Mouse (Mus musculus) liver, postnatal 0 days (tissue): ENCODE results near the gene Dpp7. TPM values are rescaled to one million over a fixed set of nuclear protein-coding genes. Genes with fewer than 3 reads are reported as not detected.

Experiments used
- ATAC-seq: fragments of 200-750 bp; cut with Nextera tagmentation; 2 replicates; pipeline ENCODE4 v1.8.0; 2017; ENCODE audit warnings: mild to moderate bottlenecking, moderate library complexity
- DNase-seq: peaks from one replicate; pipeline ENCODE4 v3.0.0-alpha.2; 2016
- H3K27ac ChIP-seq: fragments of 300-500 bp; sonication (generic); 2 replicates; pipeline ENCODE4 v1.5.1; 2014; ENCODE audit warnings: antibody characterized with exemption, moderate library complexity, mild to moderate bottlenecking, low read depth
- H3K27me3 ChIP-seq: fragments of 300-500 bp; sonication (generic); 2 replicates; pipeline ENCODE4 v1.6.1; 2014; ENCODE audit warnings: low read length, control low read depth, mixed read lengths; ENCODE audit not compliant: insufficient read depth
- H3K36me3 ChIP-seq: fragments of 300-500 bp; sonication (generic); replicated peaks from 2 replicates; pipeline ENCODE4 v1.6.1; 2014; ENCODE audit warnings: mild to moderate bottlenecking, control low read depth, low read length, moderate library complexity, mixed read lengths; ENCODE audit not compliant: insufficient read depth
- H3K4me1 ChIP-seq: fragments of 300-500 bp; sonication (generic); 2 replicates; pipeline ENCODE4 v1.6.1; 2014; ENCODE audit warnings: antibody characterized with exemption, mild to moderate bottlenecking, control low read depth; ENCODE audit not compliant: insufficient read depth
- H3K4me2 ChIP-seq: fragments of 300-500 bp; sonication (generic); 2 replicates; pipeline ENCODE4 v1.6.1; 2014; ENCODE audit warnings: low read depth, mild to moderate bottlenecking, low read length, moderate library complexity, mixed read lengths
- H3K4me3 ChIP-seq: fragments of 300-500 bp; sonication (generic); 2 replicates; pipeline ENCODE4 v1.5.1; 2014; ENCODE audit warnings: low read depth, low read length
- H3K9ac ChIP-seq: fragments of 300-500 bp; sonication (generic); replicated peaks from 2 replicates; pipeline ENCODE4 v1.6.1; 2014; ENCODE audit warnings: mild to moderate bottlenecking, moderate library complexity
- H3K9me3 ChIP-seq: fragments of 300-500 bp; sonication (generic); 2 replicates; pipeline ENCODE4 v1.6.1; 2016; ENCODE audit warnings: mild to moderate bottlenecking, control low read depth, low read length, mixed read lengths
- CTCF ChIP-seq: sonication (generic); IDR thresholded peaks from 2 replicates; pipeline ENCODE4 v1.5.1; 2016; ENCODE audit warnings: antibody characterized with exemption, low read depth
- EP300 ChIP-seq: IDR thresholded peaks from 2 replicates; pipeline ENCODE4 v1.6.1; 2016; ENCODE audit warnings: antibody characterized with exemption, low read depth, mild to moderate bottlenecking
- WGBS: fragments of 180-500 bp; shearing (Covaris S2); extraction: QIAGEN DNeasy Blood & Tissue Kit; methylation state at CpG from one replicate; pipeline ENCODE4 v1.1.7; 2014; ENCODE audit not compliant: insufficient replicate concordance; 5-methylcytosine and 5-hydroxymethylcytosine counted together
- polyA plus RNA-seq: library from polyadenylated mRNA; unstranded; fragments of >200 nt; fragmentation: Nextera tagmentation; extraction: Ambion mirVana; gene quantifications from 2 replicates; pipeline ENCODE4 v1.2.1, GENCODE M21; 2015

Gene Dpp7
- polyA plus RNA-seq, 1 experiment from 2014 or later, result 15.4 TPM

GRCm38 (mm10) chr2:25391266-25391665, 35.1 kb upstream of the Dpp7 start:
- ATAC-seq, result no peak
- H3K9ac ChIP-seq, result no peak overlapping the region
- 61% methylated on average over 5 of the region's 5 CpGs for WGBS
- DNase-seq, result no peak
- H3K9me3 ChIP-seq, result no peaks in the 10 kb centered on the region
- H3K4me3 ChIP-seq, result no peak overlapping the region
- no peak overlapping the region for H3K4me2 ChIP-seq
- H3K27me3 ChIP-seq, result peaks cover 20% of the 10 kb centered on the region
- H3K27ac ChIP-seq, result no peak overlapping the region
- H3K36me3 ChIP-seq, result no peaks in the 10 kb centered on the region
- H3K4me1 ChIP-seq, result peaks cover 11% of the 10 kb centered on the region
- TF ChIP-seq CTCF (no peak), EP300 (no peak)

GRCm38 (mm10) chr2:25384492-25384891, 28.3 kb upstream of the Dpp7 start:
- Histone ChIP-seq H3K27ac (peak overlapping the region; percentile 24; the same call in 1 of the 2 replicates), H3K9me3 (no peaks in the 10 kb centered on the region), H3K4me2 (no peak overlapping the region), H3K4me3 (no peak overlapping the region), H3K27me3 (no peaks in the 10 kb centered on the region), H3K36me3 (no peaks in the 10 kb centered on the region), H3K4me1 (peaks cover 11% of the 10 kb centered on the region; the same call in 1 of the 2 replicates), H3K9ac (no peak overlapping the region)
- peak; percentile 86 for ATAC-seq
- 53% methylated on average over 5 of the region's 5 CpGs for WGBS
- DNase-seq, result no peak
- no peak for TF ChIP-seq CTCF

- Histone ChIP-seq H3K27me3 (no peaks in the 10 kb centered on the region), H3K4me3 (no peak overlapping the region), H3K27ac (no peak overlapping the region), H3K36me3 (0 out of 2 replicates have a peak, but pooled peaks cover 12% of the 10 kb centered on the region), H3K9ac (no peak overlapping the region), H3K4me2 (no peak overlapping the region), H3K9me3 (no peaks in the 10 kb centered on the region), H3K4me1 (peaks cover 21% of the 10 kb centered on the region; the same call in 1 of the 2 replicates)
- ATAC-seq (no peak), DNase-seq (peak; percentile 57)
- WGBS, result 65% methylated on average over 4 of the region's 4 CpGs
- TF ChIP-seq EP300, result no peak
- peak; percentile 89 for TF ChIP-seq CTCF
These were observed 20.4 kb upstream of the Dpp7 start for GRCm38 (mm10) chr2:25376589-25376988.

GRCm38 (mm10) chr2:25373431-25373830, 17.3 kb upstream of the Dpp7 start:
- ATAC-seq, result no peak
- Histone ChIP-seq H3K27me3 (no peaks in the 10 kb centered on the region), H3K27ac (no peak overlapping the region), H3K9me3 (no peaks in the 10 kb centered on the region), H3K36me3 (0 out of 2 replicates have a peak, but pooled peaks cover 12% of the 10 kb centered on the region), H3K9ac (peak overlapping the region; percentile 64; the same call in 1 of the 2 replicates), H3K4me2 (peak overlapping the region; percentile 77), H3K4me1 (peaks cover 23% of the 10 kb centered on the region; the same call in 1 of the 2 replicates), H3K4me3 (peak overlapping the region; percentile 68)
- no peak for DNase-seq
- TF ChIP-seq CTCF, result no peak
- no peak for TF ChIP-seq EP300
- 26% methylated on average over 1 of the region's 2 CpGs for WGBS

GRCm38 (mm10) chr2:25372644-25373391, 16.7 kb upstream of the Dpp7 start:
- WGBS, result 3% methylated on average over 42 of the region's 42 CpGs
- peak overlapping the region; percentile 7; the same call in 1 of the 2 replicates for H3K27ac ChIP-seq
- peak; percentile 46 for ATAC-seq
- peaks cover 23% of the 10 kb centered on the region; the same call in 1 of the 2 replicates for H3K4me1 ChIP-seq
- H3K36me3 ChIP-seq, result 0 out of 2 replicates have a peak, but pooled peaks cover 12% of the 10 kb centered on the region
- no peak for DNase-seq
- H3K27me3 ChIP-seq, result no peaks in the 10 kb centered on the region
- TF ChIP-seq CTCF, result no peak
- no peak for TF ChIP-seq EP300
- no peaks in the 10 kb centered on the region for H3K9me3 ChIP-seq
- peak overlapping the region; percentile 68 for H3K4me3 ChIP-seq
- H3K9ac ChIP-seq, result peak overlapping the region; percentile 64
- H3K4me2 ChIP-seq, result peak overlapping the region; percentile 77

- Histone ChIP-seq H3K27ac (peak within 1 kb of the TSS; percentile 66), H3K27me3 (no peaks in the 10 kb centered on the region), H3K4me3 (peak within 1 kb of the TSS; percentile 68), H3K4me2 (peak within 1 kb of the TSS; percentile 77), H3K9me3 (no peaks in the 10 kb centered on the region), H3K4me1 (peaks cover 23% of the 10 kb centered on the region; the same call in 1 of the 2 replicates), H3K9ac (peak within 1 kb of the TSS; percentile 64), H3K36me3 (0 out of 2 replicates have a peak, but pooled peaks cover 7% of the 10 kb centered on the region)
- ATAC-seq, result peak; percentile 91
- 2% methylated on average over 64 of the region's 65 CpGs for WGBS
- no peak for TF ChIP-seq EP300
- TF ChIP-seq CTCF, result no peak
- peak; percentile 90 for DNase-seq
These were observed 15.8 kb upstream of the Dpp7 start, which contains the start of gene Sapcd2 for GRCm38 (mm10) chr2:25371764-25372643. Sapcd2 (plus strand) TSS chr2:25372321.
